Mouse (Mus musculus) spleen, adult 18-20 months (tissue): Measurements from ENCODE around the gene Ppp1r12c.

Experiments
- DNase-seq, 2 experiments: peaks; one replicate each; pipeline ENCODE4 v3.0.0; 2022; ENCODE audit warnings: mixed read lengths in 2 of 2

Ppp1r12c gene

GRCm38 (mm10) chr7:4515853-4516252, 14.4 kb upstream of the Ppp1r12c start:
- DNase-seq = no peak

GRCm38 (mm10) chr7:4513829-4514712, 12.6 kb upstream of the Ppp1r12c start:
- no peak for DNase-seq

- DNase-seq = peak in 1 of 2 experiments; percentile 47
Observed at GRCm38 (mm10) chr7:4513236-4513635, 11.8 kb upstream of the Ppp1r12c start.

GRCm38 (mm10) chr7:4511489-4512224, 10.2 kb upstream of the Ppp1r12c start:
- DNase-seq = no peak

DNA sequence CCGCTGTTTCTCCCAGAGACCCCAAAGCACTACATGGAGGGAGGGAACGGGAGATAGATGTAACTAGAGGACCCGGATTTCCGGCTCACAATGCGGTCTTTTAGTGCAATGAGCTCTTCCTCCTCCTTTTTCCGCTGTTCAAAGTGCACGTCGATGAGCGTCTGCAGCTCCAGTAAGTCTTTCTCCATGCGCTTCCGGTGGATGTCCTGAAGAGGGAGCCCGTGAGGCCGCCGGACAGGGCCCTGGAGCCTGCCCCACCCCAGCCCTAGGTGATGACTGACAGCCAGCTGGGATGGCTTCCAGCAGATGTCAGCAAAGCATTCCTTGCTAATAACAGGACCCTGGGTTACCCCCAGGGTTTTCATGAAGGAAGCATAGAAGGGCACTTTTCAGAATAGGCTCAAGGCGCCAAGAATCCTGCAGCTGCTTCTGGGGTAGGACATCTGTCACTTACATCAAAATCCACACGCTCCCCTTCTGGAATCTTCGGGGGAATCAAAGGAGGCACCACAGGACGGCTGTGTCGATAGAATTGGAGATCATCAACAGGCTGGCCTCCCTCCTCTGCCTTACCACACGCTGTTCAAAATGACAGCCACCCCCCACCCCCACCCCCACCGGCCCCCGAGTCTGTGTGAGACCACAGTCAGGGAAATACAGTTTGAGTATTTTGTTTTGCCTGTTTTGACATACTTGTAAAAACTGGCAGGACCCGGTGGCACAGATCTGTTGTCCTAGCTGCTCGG, 8.6 kb upstream of the Ppp1r12c start:
- DNase-seq = peak; percentile 41 to 61

GRCm38 (mm10) chr7:4508739-4509116, 7.2 kb upstream of the Ppp1r12c start:
- DNase-seq = no peak

GRCm38 (mm10) chr7:4508062-4508738, 6.7 kb upstream of the Ppp1r12c start:
- DNase-seq = no peak

DNA sequence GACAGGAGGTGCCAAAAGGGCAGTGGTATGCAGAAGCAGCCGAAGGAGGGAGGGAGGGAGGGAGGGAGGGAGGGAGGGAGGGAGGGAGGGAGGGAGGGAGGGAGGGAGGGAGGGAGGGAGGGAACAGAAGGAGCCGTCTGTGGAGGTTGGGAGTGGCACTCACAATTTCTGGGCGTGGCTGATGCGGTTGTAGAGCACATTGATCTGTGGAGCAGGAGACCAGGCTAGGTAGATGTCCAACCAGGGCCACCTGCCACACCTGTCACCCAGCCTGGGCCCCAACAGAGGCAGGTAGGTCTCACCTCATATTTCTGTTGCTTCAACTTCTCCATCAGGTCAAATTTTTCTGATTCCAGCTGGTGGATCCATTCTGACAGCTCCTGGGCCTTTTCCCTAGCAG, 5.7 kb upstream of the Ppp1r12c start:
- no peak for DNase-seq

DNA sequence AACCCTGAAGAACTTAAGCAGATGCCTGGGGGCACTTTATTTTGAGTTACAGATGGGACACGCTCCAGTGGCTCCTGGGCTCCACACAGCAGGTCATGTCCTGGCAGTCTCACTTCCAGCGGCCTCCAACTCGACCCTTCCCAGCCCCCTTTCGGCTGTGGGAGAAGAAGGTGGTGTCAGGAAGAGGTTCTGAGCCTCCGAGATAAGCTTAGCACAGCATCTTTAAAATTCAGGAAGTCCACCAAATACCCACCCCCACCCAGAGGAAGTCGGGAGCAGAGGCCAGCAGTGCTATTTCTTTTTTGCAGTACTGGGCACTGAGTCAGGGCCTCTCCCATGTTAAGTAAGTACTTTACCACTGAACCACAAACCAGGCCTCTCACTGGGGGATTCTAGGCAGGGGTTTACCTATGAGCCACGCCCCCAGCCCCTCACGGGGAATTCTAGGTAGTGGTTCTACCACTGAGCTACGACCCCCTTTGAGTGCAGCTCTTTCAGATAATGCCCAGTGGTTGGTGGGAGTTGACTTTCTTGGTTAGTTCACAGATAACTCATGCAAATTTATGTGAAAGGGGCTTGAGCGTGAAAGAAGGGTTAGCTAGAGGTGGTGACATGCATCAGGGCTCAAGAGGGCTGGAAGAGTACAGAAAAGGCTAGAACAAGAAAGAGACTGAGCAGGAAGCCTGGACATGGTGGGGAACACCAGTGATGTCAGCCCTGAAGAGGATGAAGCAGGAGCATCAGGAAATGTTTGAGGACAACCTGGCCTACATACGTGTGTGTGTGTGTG, 3.4 kb upstream of the Ppp1r12c start:
- no peak for DNase-seq

GRCm38 (mm10) chr7:4503858-4504257, 2.4 kb upstream of the Ppp1r12c start:
- DNase-seq = no peak

- no peak for DNase-seq
Observed at GRCm38 (mm10) chr7:4503100-4503499, 1.6 kb upstream of the Ppp1r12c start.

DNA sequence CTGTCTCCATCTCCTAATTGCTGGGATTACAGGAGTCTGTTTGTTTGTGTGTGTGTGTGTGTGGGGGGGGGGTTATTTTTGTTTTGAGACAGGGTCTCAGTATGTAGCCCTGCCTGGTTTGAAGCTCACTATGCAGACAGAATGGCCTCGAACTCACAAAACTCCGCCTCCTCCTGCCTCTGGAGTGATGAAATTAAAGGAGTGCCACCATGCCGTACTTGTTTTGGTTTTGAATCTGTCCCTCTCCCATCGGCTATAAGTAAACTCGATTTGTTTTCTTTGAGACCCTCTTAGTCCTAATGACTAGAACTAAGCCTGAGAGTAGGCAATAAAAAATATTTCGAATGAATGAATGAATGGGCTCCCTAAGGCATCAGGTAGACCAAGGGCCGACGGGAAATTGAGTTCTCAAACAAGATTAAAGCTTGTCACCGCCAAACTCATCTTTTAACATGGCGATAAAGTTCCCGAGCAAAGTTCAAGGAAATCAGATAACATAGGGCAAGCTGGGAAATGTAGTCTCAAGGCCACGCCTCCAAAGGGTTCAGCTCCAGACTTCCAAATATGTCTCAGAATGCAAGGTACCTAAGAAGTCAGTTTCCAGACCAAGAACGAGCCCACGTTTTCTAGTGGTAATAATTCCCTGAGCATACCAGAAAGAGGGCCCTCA, 1.1 kb upstream of the Ppp1r12c start:
- no peak for DNase-seq

DNA sequence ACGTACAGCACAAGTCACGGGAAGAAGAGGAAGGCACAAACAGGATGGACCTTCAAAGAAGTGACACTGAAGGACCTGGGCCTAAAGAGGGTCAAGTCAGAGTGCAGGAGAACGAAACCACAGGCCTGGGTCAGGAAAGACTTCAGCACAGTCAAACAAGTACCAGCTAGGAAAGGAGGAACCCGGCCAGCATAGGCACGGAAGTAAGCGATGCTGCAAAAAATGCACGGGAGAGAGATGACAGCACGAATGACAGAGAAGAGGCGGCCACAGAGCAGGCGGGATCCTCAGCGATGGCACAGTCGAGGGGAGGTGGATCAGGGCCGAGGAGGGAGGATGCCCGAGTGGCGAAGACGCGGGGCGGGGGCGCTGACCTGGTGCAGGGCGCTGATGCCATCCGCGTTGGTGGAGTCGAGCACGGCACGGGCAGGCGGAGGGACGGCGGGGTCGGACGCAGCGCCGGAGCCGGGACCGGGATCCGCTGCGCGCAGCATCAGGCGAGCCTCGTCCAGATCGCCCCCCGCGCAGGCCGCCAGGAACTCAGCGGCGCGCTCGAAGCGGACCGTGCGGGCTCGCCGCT, 498 bp downstream of the Ppp1r12c start:
- DNase-seq = peak; percentile 43 to 55

GRCm38 (mm10) chr7:4499034-4499433, 2.4 kb downstream of the Ppp1r12c start:
- no peak for DNase-seq

GRCm38 (mm10) chr7:4498251-4498650, 3.2 kb downstream of the Ppp1r12c start:
- no peak for DNase-seq

DNA sequence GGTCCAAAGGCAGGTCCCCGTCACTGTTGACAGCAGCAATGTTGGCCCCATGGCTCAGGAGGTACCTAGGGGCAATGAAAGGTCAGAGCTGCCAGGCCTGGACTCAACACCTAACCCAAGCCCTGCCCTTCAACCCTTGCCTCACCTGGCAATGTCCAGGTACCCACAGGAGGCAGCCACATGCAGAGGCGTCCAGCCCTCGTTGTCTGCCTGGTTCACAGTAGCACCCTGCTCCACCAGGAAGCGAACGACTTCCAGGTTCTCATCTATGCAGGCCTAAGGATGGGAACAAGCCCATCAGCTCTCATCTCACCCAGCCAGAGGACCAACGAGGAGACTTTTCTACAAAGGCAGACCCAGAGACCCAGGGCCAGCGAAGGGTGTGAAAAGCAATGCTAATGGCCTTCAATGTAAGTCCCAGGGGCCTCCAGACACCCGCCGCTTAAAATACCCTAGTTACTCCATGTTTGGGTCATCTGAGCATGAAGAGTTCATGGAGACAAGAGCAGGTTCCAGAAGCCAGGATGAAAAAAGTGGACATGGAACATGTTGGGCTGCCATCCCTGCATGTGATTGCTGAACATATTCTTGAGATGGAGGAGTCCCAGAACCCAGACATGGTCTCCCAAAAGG, 4.1 kb downstream of the Ppp1r12c start:
- no peak for DNase-seq

GRCm38 (mm10) chr7:4496468-4496867, 5.0 kb downstream of the Ppp1r12c start:
- no peak for DNase-seq

- no peak for DNase-seq
Observed at GRCm38 (mm10) chr7:4493991-4494390, 7.5 kb downstream of the Ppp1r12c start.

GRCm38 (mm10) chr7:4492284-4493224, 8.9 kb downstream of the Ppp1r12c start:
- no peak for DNase-seq
